Mouse (Mus musculus): ENCODE measurements around the gene Oit1. TPM values are rescaled to one million over a fixed set of nuclear protein-coding genes. Genes with fewer than 3 reads are reported as not detected.

Gene Oit1
- polyA plus RNA-seq (2015; fragmentation: Nextera tagmentation; extraction: Ambion mirVana): 13.2 and 23.1 TPM in 2 replicates

GRCm38 (mm10) chr14:8378685-8379313 lies at the start of gene Oit1:
Oit1 (minus strand) TSS chr14:8378754.
- Histone ChIP-seq H3K27me3 (replicated peaks; ENCODE audit: control insufficient read depth, insufficient read depth, low read length) (no peaks in the 10 kb centered on the region), H3K4me2 (ENCODE audit: low read depth, low read length) (no peak within 1 kb of the TSS), H3K9me3 (ENCODE audit: control insufficient read depth, low read length) (peaks cover 1% of the 10 kb centered on the region; the same call in 1 of the 2 replicates), H3K4me1 (ENCODE audit: control insufficient read depth, insufficient read depth, low read length) (no peaks in the 10 kb centered on the region), H3K9ac (ENCODE audit: low read depth, low read length) (no peak within 1 kb of the TSS), H3K36me3 (ENCODE audit: control insufficient read depth, insufficient read depth, low read length) (no peaks in the 10 kb centered on the region), H3K27ac (ENCODE audit: low read length) (peak within 1 kb of the TSS; percentile 29; the same call in 1 of the 2 replicates), H3K4me3 (ENCODE audit: low read length) (no peak within 1 kb of the TSS)
- ATAC-seq: peak; percentile 89
- 48% methylated on average over 8 of the region's 8 CpGs for WGBS

- 84% methylated on average over 3 of the region's 3 CpGs for WGBS
- no peak overlapping the region for H3K27ac ChIP-seq (ENCODE audit: low read length)
- no peaks in the 10 kb centered on the region for H3K36me3 ChIP-seq (ENCODE audit: control insufficient read depth, insufficient read depth, low read length)
- no peaks in the 10 kb centered on the region for H3K27me3 ChIP-seq (replicated peaks; ENCODE audit: control insufficient read depth, insufficient read depth, low read length)
- no peak for ATAC-seq
- no peaks in the 10 kb centered on the region for H3K9me3 ChIP-seq (ENCODE audit: control insufficient read depth, low read length)
- no peak overlapping the region for H3K4me3 ChIP-seq (ENCODE audit: low read length)
- H3K4me2 ChIP-seq (ENCODE audit: low read depth, low read length): no peak overlapping the region
- no peaks in the 10 kb centered on the region for H3K4me1 ChIP-seq (ENCODE audit: control insufficient read depth, insufficient read depth, low read length)
- H3K9ac ChIP-seq (ENCODE audit: low read depth, low read length): no peak overlapping the region
Measured at GRCm38 (mm10) chr14:8422833-8423232, 44.3 kb upstream of the Oit1 start.

GRCm38 (mm10) chr14:8421199-8421787 lies 42.7 kb upstream of the Oit1 start:
- no peak for ATAC-seq
- 15% methylated on average over 10 of the region's 10 CpGs for WGBS
- Histone ChIP-seq H3K9me3 (ENCODE audit: control insufficient read depth, low read length) (no peaks in the 10 kb centered on the region), H3K4me1 (ENCODE audit: control insufficient read depth, insufficient read depth, low read length) (no peaks in the 10 kb centered on the region), H3K27ac (ENCODE audit: low read length) (no peak overlapping the region), H3K27me3 (replicated peaks; ENCODE audit: control insufficient read depth, insufficient read depth, low read length) (no peaks in the 10 kb centered on the region), H3K4me3 (ENCODE audit: low read length) (no peak overlapping the region), H3K9ac (ENCODE audit: low read depth, low read length) (no peak overlapping the region), H3K36me3 (ENCODE audit: control insufficient read depth, insufficient read depth, low read length) (no peaks in the 10 kb centered on the region), H3K4me2 (ENCODE audit: low read depth, low read length) (no peak overlapping the region)

- no peak overlapping the region for H3K27ac ChIP-seq (ENCODE audit: low read length)
- H3K9ac ChIP-seq (ENCODE audit: low read depth, low read length): no peak overlapping the region
- no peak overlapping the region for H3K4me2 ChIP-seq (ENCODE audit: low read depth, low read length)
- no peaks in the 10 kb centered on the region for H3K4me1 ChIP-seq (ENCODE audit: control insufficient read depth, insufficient read depth, low read length)
- no peaks in the 10 kb centered on the region for H3K9me3 ChIP-seq (ENCODE audit: control insufficient read depth, low read length)
- no peak for ATAC-seq
- H3K4me3 ChIP-seq (ENCODE audit: low read length): no peak overlapping the region
- H3K36me3 ChIP-seq (ENCODE audit: control insufficient read depth, insufficient read depth, low read length): no peaks in the 10 kb centered on the region
- 65% methylated on average over 3 of the region's 3 CpGs for WGBS
- H3K27me3 ChIP-seq (replicated peaks; ENCODE audit: control insufficient read depth, insufficient read depth, low read length): no peaks in the 10 kb centered on the region
Measured at GRCm38 (mm10) chr14:8418610-8419009, 40.1 kb upstream of the Oit1 start.

GRCm38 (mm10) chr14:8405946-8406345 lies 27.4 kb upstream of the Oit1 start:
- no peak overlapping the region for H3K9ac ChIP-seq (ENCODE audit: low read depth, low read length)
- no peak overlapping the region for H3K4me3 ChIP-seq (ENCODE audit: low read length)
- H3K27ac ChIP-seq (ENCODE audit: low read length): no peak overlapping the region
- no peaks in the 10 kb centered on the region for H3K27me3 ChIP-seq (replicated peaks; ENCODE audit: control insufficient read depth, insufficient read depth, low read length)
- ATAC-seq: no peak
- H3K4me1 ChIP-seq (ENCODE audit: control insufficient read depth, insufficient read depth, low read length): no peaks in the 10 kb centered on the region
- no peaks in the 10 kb centered on the region for H3K36me3 ChIP-seq (ENCODE audit: control insufficient read depth, insufficient read depth, low read length)
- WGBS: 75% methylated on average over 6 of the region's 6 CpGs
- H3K4me2 ChIP-seq (ENCODE audit: low read depth, low read length): no peak overlapping the region
- no peaks in the 10 kb centered on the region for H3K9me3 ChIP-seq (ENCODE audit: control insufficient read depth, low read length)

- Histone ChIP-seq H3K4me3 (ENCODE audit: low read length) (no peak overlapping the region), H3K27ac (ENCODE audit: low read length) (no peak overlapping the region), H3K36me3 (ENCODE audit: control insufficient read depth, insufficient read depth, low read length) (no peaks in the 10 kb centered on the region), H3K9ac (ENCODE audit: low read depth, low read length) (no peak overlapping the region), H3K9me3 (ENCODE audit: control insufficient read depth, low read length) (no peaks in the 10 kb centered on the region), H3K4me1 (ENCODE audit: control insufficient read depth, insufficient read depth, low read length) (no peaks in the 10 kb centered on the region), H3K4me2 (ENCODE audit: low read depth, low read length) (no peak overlapping the region), H3K27me3 (replicated peaks; ENCODE audit: control insufficient read depth, insufficient read depth, low read length) (no peaks in the 10 kb centered on the region)
- no peak for ATAC-seq
- WGBS: 86% methylated on average over 3 of the region's 3 CpGs
Measured at GRCm38 (mm10) chr14:8403310-8403709, 24.8 kb upstream of the Oit1 start.

- Histone ChIP-seq H3K36me3 (ENCODE audit: control insufficient read depth, insufficient read depth, low read length) (no peaks in the 10 kb centered on the region), H3K4me3 (ENCODE audit: low read length) (no peak overlapping the region), H3K9ac (ENCODE audit: low read depth, low read length) (no peak overlapping the region), H3K27me3 (replicated peaks; ENCODE audit: control insufficient read depth, insufficient read depth, low read length) (no peaks in the 10 kb centered on the region), H3K9me3 (ENCODE audit: control insufficient read depth, low read length) (no peaks in the 10 kb centered on the region), H3K4me2 (ENCODE audit: low read depth, low read length) (no peak overlapping the region), H3K4me1 (ENCODE audit: control insufficient read depth, insufficient read depth, low read length) (no peaks in the 10 kb centered on the region), H3K27ac (ENCODE audit: low read length) (no peak overlapping the region)
- no peak for ATAC-seq
Measured at GRCm38 (mm10) chr14:8398507-8398906, 20.0 kb upstream of the Oit1 start.

- Histone ChIP-seq H3K4me2 (ENCODE audit: low read depth, low read length) (no peak overlapping the region), H3K4me1 (ENCODE audit: control insufficient read depth, insufficient read depth, low read length) (no peaks in the 10 kb centered on the region), H3K27me3 (replicated peaks; ENCODE audit: control insufficient read depth, insufficient read depth, low read length) (no peaks in the 10 kb centered on the region), H3K9me3 (ENCODE audit: control insufficient read depth, low read length) (no peaks in the 10 kb centered on the region), H3K36me3 (ENCODE audit: control insufficient read depth, insufficient read depth, low read length) (no peaks in the 10 kb centered on the region), H3K9ac (ENCODE audit: low read depth, low read length) (no peak overlapping the region), H3K27ac (ENCODE audit: low read length) (no peak overlapping the region), H3K4me3 (ENCODE audit: low read length) (no peak overlapping the region)
- WGBS: 61% methylated on average over 7 of the region's 7 CpGs
- no peak for ATAC-seq
Measured at GRCm38 (mm10) chr14:8395690-8396287, 17.2 kb upstream of the Oit1 start.

GRCm38 (mm10) chr14:8392181-8392825 lies 13.7 kb upstream of the Oit1 start:
- no peak overlapping the region for H3K4me2 ChIP-seq (ENCODE audit: low read depth, low read length)
- no peak for ATAC-seq
- H3K4me3 ChIP-seq (ENCODE audit: low read length): no peak overlapping the region
- WGBS: 42% methylated on average over 6 of the region's 6 CpGs
- H3K4me1 ChIP-seq (ENCODE audit: control insufficient read depth, insufficient read depth, low read length): no peaks in the 10 kb centered on the region
- no peaks in the 10 kb centered on the region for H3K36me3 ChIP-seq (ENCODE audit: control insufficient read depth, insufficient read depth, low read length)
- no peak overlapping the region for H3K9ac ChIP-seq (ENCODE audit: low read depth, low read length)
- no peaks in the 10 kb centered on the region for H3K9me3 ChIP-seq (ENCODE audit: control insufficient read depth, low read length)
- no peaks in the 10 kb centered on the region for H3K27me3 ChIP-seq (replicated peaks; ENCODE audit: control insufficient read depth, insufficient read depth, low read length)
- no peak overlapping the region for H3K27ac ChIP-seq (ENCODE audit: low read length)
